Mouse (Mus musculus): Measurements from ENCODE around the gene Fam180a. TPM values are rescaled to one million over a fixed set of nuclear protein-coding genes. Genes with fewer than 3 reads are reported as not detected.

The Fam180a gene
- total RNA-seq, 4 experiments from 2014 or later, result 0.58 to 1.5 (median 0.94) TPM; not detected in 1

GRCm38 (mm10) chr6:35313520-35313919 lies 12.4 kb downstream of the Fam180a start:
- DNase-seq (ENCODE audit: low spot score in 2 of 2), result no peak

- DNase-seq (ENCODE audit: low spot score in 2 of 2), result no peak
Observed at GRCm38 (mm10) chr6:35309406-35309805, 16.5 kb downstream of the Fam180a start.

GRCm38 (mm10) chr6:35308037-35308436 lies 17.9 kb downstream of the Fam180a start, which contains the start of gene Slc13a4:
Slc13a4 (minus strand) TSS chr6:35308131.
- DNase-seq (ENCODE audit: low spot score in 2 of 2), result no peak

GRCm38 (mm10) chr6:35307136-35307535 lies 18.8 kb downstream of the Fam180a start:
- no peak for DNase-seq (ENCODE audit: low spot score in 2 of 2)

- no peak for DNase-seq (ENCODE audit: low spot score in 2 of 2)
Observed at GRCm38 (mm10) chr6:35303355-35303900, 22.5 kb downstream of the Fam180a start.

GRCm38 (mm10) chr6:35302581-35302980 lies 23.4 kb downstream of the Fam180a start:
- DNase-seq (ENCODE audit: low spot score in 2 of 2), result no peak

- DNase-seq (ENCODE audit: low spot score in 2 of 2), result no peak
Observed at GRCm38 (mm10) chr6:35298323-35298722, 27.6 kb downstream of the Fam180a start.

- DNase-seq (ENCODE audit: low spot score in 2 of 2), result no peak
Observed at GRCm38 (mm10) chr6:35297516-35298227, 28.3 kb downstream of the Fam180a start.

- DNase-seq (ENCODE audit: low spot score in 2 of 2), result no peak
Observed at GRCm38 (mm10) chr6:35297001-35297400, 28.9 kb downstream of the Fam180a start.

GRCm38 (mm10) chr6:35294964-35295363 lies 31.0 kb downstream of the Fam180a start:
- no peak for DNase-seq (ENCODE audit: low spot score in 2 of 2)

GRCm38 (mm10) chr6:35289676-35290075 lies 36.3 kb downstream of the Fam180a start:
- DNase-seq (ENCODE audit: low spot score in 2 of 2), result no peak

- DNase-seq (ENCODE audit: low spot score in 2 of 2), result no peak
Observed at GRCm38 (mm10) chr6:35288920-35289319, 37.0 kb downstream of the Fam180a start.

GRCm38 (mm10) chr6:35288114-35288761 lies 37.7 kb downstream of the Fam180a start:
- DNase-seq (ENCODE audit: low spot score in 2 of 2), result no peak

- no peak for DNase-seq (ENCODE audit: low spot score in 2 of 2)
Observed at GRCm38 (mm10) chr6:35279306-35279705, 46.6 kb downstream of the Fam180a start.

GRCm38 (mm10) chr6:35277903-35278587 lies 47.9 kb downstream of the Fam180a start:
- no peak for DNase-seq (ENCODE audit: low spot score in 2 of 2)

- DNase-seq (ENCODE audit: low spot score in 2 of 2), result no peak
Observed at GRCm38 (mm10) chr6:35273391-35274082, 52.4 kb downstream of the Fam180a start.

GRCm38 (mm10) chr6:35271868-35272765 lies 53.8 kb downstream of the Fam180a start:
- no peak for DNase-seq (ENCODE audit: low spot score in 2 of 2)

GRCm38 (mm10) chr6:35271094-35271855 lies 54.7 kb downstream of the Fam180a start:
- DNase-seq (ENCODE audit: low spot score in 2 of 2), result no peak

- DNase-seq (ENCODE audit: low spot score in 2 of 2), result no peak
Observed at GRCm38 (mm10) chr6:35269643-35270042, 56.3 kb downstream of the Fam180a start.

- no peak for DNase-seq (ENCODE audit: low spot score in 2 of 2)
Observed at GRCm38 (mm10) chr6:35268711-35269110, 57.2 kb downstream of the Fam180a start.

Measured in gastrocnemius, adult 8-10 months (tissue).